Mouse (Mus musculus) MEL (cell line): Measurements from ENCODE around the gene Zfp1.

Experiments
- CTCF ChIP-seq, 3 experiments: IDR thresholded peaks in 2 of 3; conservative IDR thresholded peaks in 1 of 3; 2 replicates each; pipeline ENCODE4 v1.5.1; 2011 to 2012; ENCODE audit warnings: low read length in 3 of 3, low read depth in 2 of 3, mild to moderate bottlenecking in 2 of 3, improper control_type of control experiment in 1 of 3, inconsistent platforms in 1 of 3, mixed read lengths in 1 of 3, moderate library complexity in 1 of 3; ENCODE audit not compliant: control insufficient read depth in 1 of 3, insufficient read depth in 1 of 3, poor library complexity in 1 of 3, severe bottlenecking in 1 of 3
- ELF1 ChIP-seq: IDR thresholded peaks from 2 replicates; pipeline ENCODE4 v1.6.1; 2014; ENCODE audit warnings: low read depth, mild to moderate bottlenecking, inconsistent platforms, low read length, improper control_type of control experiment, moderate library complexity
- ETS1 ChIP-seq: IDR thresholded peaks from 2 replicates; pipeline ENCODE4 v1.6.1; 2012; ENCODE audit warnings: low read depth, mild to moderate bottlenecking, inconsistent platforms, low read length, improper control_type of control experiment, moderate library complexity
- NRF1 ChIP-seq: IDR thresholded peaks from 2 replicates; pipeline ENCODE4 v1.6.1; 2014; ENCODE audit warnings: low read depth, mild to moderate bottlenecking, inconsistent platforms, low read length, improper control_type of control experiment, moderate library complexity; ENCODE audit not compliant: poor library complexity, insufficient read depth, severe bottlenecking
- POLR2A ChIP-seq, 2 experiments: IDR thresholded peaks; 2 replicates each; pipeline ENCODE4 v1.6.1; 2011 to 2012; ENCODE audit warnings: low read length in 2 of 2, mild to moderate bottlenecking in 2 of 2, control low read depth in 1 of 2, improper control_type of control experiment in 1 of 2, low read depth in 1 of 2, moderate library complexity in 1 of 2; ENCODE audit not compliant: control insufficient read depth in 1 of 2, insufficient read depth in 1 of 2, poor library complexity in 1 of 2

- TF ChIP-seq ETS1 (no peak), ELF1 (no peak), NRF1 (no peak), POLR2A (IDR thresholded peaks at IDR 0.05; ENCODE audit: control insufficient read depth in 1 of 2, insufficient read depth in 1 of 2, low read depth in 1 of 2, low read length in 2 of 2, poor library complexity in 1 of 2) (no peak), CTCF (IDR thresholded peaks at IDR 0.05 in 2 of 3, conservative IDR thresholded peaks at IDR 0.05 in 1 of 3; ENCODE audit: control insufficient read depth in 1 of 3, insufficient read depth in 1 of 3, low read depth in 2 of 3, low read length in 3 of 3, poor library complexity in 1 of 3, severe bottlenecking in 1 of 3) (no peak)
Observed at GRCm38 (mm10) chr8:111704585-111704984, 61.4 kb downstream of the Zfp1 start.
